Mouse (Mus musculus): ENCODE results near the gene Spag4.
A peak's percentile ranks its signal among the peaks of the same experiment; 100 is the strongest.

DNA sequence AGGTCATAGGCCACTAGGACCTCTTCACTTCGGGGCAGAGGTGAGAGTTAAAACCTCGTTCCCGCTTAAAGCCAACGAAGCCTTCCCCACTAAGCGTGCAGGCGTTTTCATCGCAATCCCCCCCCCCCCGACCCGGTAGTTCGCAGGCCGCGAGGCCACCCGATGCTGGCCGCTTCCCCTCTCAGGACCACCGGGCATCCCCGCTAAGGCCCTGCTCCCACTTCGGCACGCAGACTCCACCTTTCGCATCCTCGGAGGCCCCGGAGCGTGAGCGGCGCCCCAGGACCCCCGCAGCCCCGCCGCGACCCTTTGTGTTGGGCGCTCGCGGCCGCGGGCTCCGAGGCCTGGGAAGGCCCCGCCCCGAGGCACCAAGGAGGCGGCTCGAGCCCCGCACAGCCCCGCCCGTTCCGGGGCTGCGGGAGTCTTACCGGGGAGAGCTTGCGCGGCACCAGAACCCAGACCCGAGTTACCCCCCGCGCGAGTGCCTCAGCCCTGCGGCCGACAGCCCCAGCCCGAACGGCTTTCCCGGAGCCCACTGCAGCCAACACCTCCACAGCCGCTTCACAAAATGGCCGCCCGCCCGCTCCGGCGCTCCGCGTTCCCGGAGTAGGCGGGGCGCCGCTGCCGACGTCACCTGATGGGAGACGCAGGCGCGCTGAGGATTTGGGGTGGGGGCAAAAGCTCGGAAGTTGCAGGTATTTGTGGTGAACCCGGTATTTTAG is 46.5 kb downstream of the Spag4 start, which contains the start of the genes Cpne1 and Rbm12:
- TF ChIP-seq CTCF (IDR thresholded peaks at IDR 0.05; ENCODE audit: borderline replicate concordance, insufficient read depth, low read depth, low read length) (no peak), POLR2A (IDR thresholded peaks at IDR 0.05; ENCODE audit: borderline replicate concordance, insufficient read depth, low read length) (peak; percentile 76; the same call in 1 of the 2 replicates)

Measured in cerebellum, adult 2 months (tissue).